Mouse (Mus musculus) megakaryocyte, adult 5-6 weeks (primary cell): Measurements from ENCODE around the gene Erg. TPM values are rescaled to one million over a fixed set of nuclear protein-coding genes. Genes with fewer than 3 reads are reported as not detected.

ENCODE experiments used
- ATAC-seq: 2 replicates; pipeline ENCODE4 v1.8.0; 2016; ENCODE audit warnings: mild to moderate bottlenecking, inconsistent platforms; ENCODE audit not compliant: poor library complexity, severe bottlenecking
- total RNA-seq, 2 experiments: library from RNA; stranded (forward) in 1 of 2; stranded (reverse) in 1 of 2; fragments of 153-499, 151-499 nt in 1 of 2; fragments of 221-1000, 200-1000 nt in 1 of 2; gene quantifications; 2 replicates each; pipeline versions ENCODE4 v1.2.3 to v1.2.4; 2015 to 2017

Erg gene
- total RNA-seq, 2 experiments from 2014 or later, result 3.5 to 6.2 TPM

GRCm38 (mm10) chr16:95585541-95586310 is 667 bp downstream of the Erg start:
- ATAC-seq, result peak; percentile 77

GRCm38 (mm10) chr16:95584751-95585528 is 1.5 kb downstream of the Erg start:
- no peak for ATAC-seq

- ATAC-seq, result no peak
Observed at GRCm38 (mm10) chr16:95579289-95579688, 7.1 kb downstream of the Erg start.

- no peak for ATAC-seq
Observed at GRCm38 (mm10) chr16:95573163-95573562, 13.2 kb downstream of the Erg start.

GRCm38 (mm10) chr16:95570616-95571015 is 15.8 kb downstream of the Erg start:
- ATAC-seq, result peak; percentile 86

GRCm38 (mm10) chr16:95556834-95557233 is 29.6 kb downstream of the Erg start:
- ATAC-seq, result no peak

GRCm38 (mm10) chr16:95553136-95553535 is 33.3 kb downstream of the Erg start:
- no peak for ATAC-seq

GRCm38 (mm10) chr16:95552495-95552894 is 33.9 kb downstream of the Erg start:
- no peak for ATAC-seq

- no peak for ATAC-seq
Observed at GRCm38 (mm10) chr16:95550496-95550895, 35.9 kb downstream of the Erg start.

- no peak for ATAC-seq
Observed at GRCm38 (mm10) chr16:95544753-95545152, 41.6 kb downstream of the Erg start.

- ATAC-seq, result no peak
Observed at GRCm38 (mm10) chr16:95543471-95543870, 42.9 kb downstream of the Erg start.

GRCm38 (mm10) chr16:95535151-95535550 is 51.2 kb downstream of the Erg start:
- no peak for ATAC-seq

GRCm38 (mm10) chr16:95532387-95533077 is 53.9 kb downstream of the Erg start:
- ATAC-seq, result no peak

- ATAC-seq, result no peak
Observed at GRCm38 (mm10) chr16:95527561-95527960, 58.8 kb downstream of the Erg start.

- no peak for ATAC-seq
Observed at GRCm38 (mm10) chr16:95519520-95519919, 66.9 kb downstream of the Erg start.

- no peak for ATAC-seq
Observed at GRCm38 (mm10) chr16:95506051-95506450, 80.3 kb downstream of the Erg start.

- no peak for ATAC-seq
Observed at GRCm38 (mm10) chr16:95496582-95497300, 89.7 kb downstream of the Erg start.

GRCm38 (mm10) chr16:95494108-95494507 is 92.3 kb downstream of the Erg start:
- no peak for ATAC-seq

- no peak for ATAC-seq
Observed at GRCm38 (mm10) chr16:95493336-95493735, 93.1 kb downstream of the Erg start.

- ATAC-seq, result no peak
Observed at GRCm38 (mm10) chr16:95492146-95492545, 94.2 kb downstream of the Erg start.

- no peak for ATAC-seq
Observed at GRCm38 (mm10) chr16:95490386-95490785, 96.0 kb downstream of the Erg start.
